Mouse (Mus musculus) brain, embryonic 14.5 days (tissue): ENCODE data around the gene Ddb2.

Experiments
- CTCF ChIP-seq: fragments of 200-500 bp; IDR thresholded peaks from 2 replicates; pipeline ENCODE4 v1.5.1; 2012; ENCODE audit warnings: inconsistent platforms, mild to moderate bottlenecking, moderate library complexity, borderline replicate concordance; ENCODE audit not compliant: insufficient read depth, insufficient read length; ENCODE audit errors: extremely low read depth
- POLR2A ChIP-seq: fragments of 200-500 bp; IDR thresholded peaks from 2 replicates; pipeline ENCODE4 v1.6.1; 2012; ENCODE audit warnings: mild to moderate bottlenecking, inconsistent platforms, borderline replicate concordance; ENCODE audit not compliant: poor library complexity, insufficient read depth, insufficient read length, severe bottlenecking; ENCODE audit errors: extremely low read depth

GRCm38 (mm10) chr2:91167629-91168028, 69.2 kb downstream of the Ddb2 start:
- no peak for TF ChIP-seq CTCF
- TF ChIP-seq POLR2A = no peak
